Mouse (Mus musculus) B cell, adult 62 days (primary cell): ENCODE measurements around the gene Olfr237-ps1. TPM values are rescaled to one million over a fixed set of nuclear protein-coding genes. Genes with fewer than 3 reads are reported as not detected.

Experiments used
- total RNA-seq: library from RNA; stranded (reverse); gene quantifications from 4 replicates; pipeline ENCODE4 v1.2.4, GENCODE M21; 2023

Gene Olfr237-ps1
- not detected in 4 replicates for total RNA-seq

DNA sequence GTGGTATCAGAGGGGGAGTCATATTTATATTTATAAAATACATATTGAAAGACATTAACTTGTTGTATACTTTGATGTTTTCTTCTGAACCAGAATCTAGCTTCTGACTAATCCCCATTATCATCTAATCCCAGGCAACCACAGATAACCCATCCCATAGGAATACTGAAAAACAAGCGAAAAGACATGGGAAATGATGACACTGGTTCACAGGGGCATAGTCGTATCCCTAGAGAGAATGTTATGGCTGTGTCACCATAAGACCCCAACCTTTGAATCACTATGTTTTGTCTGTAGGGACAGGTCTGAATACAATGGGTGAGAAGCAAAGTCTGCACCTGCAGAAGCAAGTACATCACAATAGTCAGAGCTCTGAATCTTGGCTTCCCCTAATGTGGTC lies at the start of gene Olfr237-ps1:
Gene Olfr237-ps1, plus strand, starts transcription at position 301 of the 400 bp plus-strand sequence.

DNA sequence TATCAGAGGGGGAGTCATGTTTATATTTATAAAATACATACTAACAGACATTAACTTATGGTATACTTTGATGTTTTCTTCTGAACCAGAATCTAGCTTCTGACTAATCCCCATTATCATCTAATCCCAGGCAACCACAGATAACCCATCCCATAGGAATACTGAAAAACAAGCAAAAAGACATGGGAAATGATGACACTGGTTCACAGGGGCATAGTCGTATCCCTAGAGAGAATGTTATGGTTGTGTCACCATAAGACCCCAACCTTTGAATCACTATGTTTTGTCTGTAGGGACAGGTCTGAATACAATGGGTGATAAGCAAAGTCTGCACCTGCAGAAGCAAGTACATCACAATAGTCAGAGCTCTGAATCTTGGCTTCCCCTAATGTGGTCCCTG lies 40.3 kb upstream of the Olfr237-ps1 start, which contains the start of gene Olfr441:
Gene Olfr441, plus strand, starts transcription at position 301 of the 400 bp plus-strand sequence.

DNA sequence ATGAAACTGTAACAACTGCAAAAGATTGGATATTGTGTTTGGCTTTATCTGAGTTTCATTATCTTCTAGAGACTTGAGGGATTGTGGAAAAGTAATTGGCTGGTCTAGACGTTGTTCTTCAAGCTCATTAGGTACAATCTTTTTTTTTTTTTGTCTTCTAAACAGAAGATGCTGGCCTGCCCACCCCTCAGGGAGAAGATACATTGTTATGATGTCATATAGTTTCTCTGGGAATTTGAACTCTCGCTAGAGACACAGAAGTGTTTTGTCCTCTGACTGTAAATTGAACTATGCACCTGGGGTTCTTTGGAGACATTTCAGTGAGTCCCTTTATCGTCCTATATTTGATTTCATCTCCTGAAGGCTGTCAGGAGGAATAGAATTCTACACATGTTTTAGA lies 16.6 kb downstream of the Olfr237-ps1 start, which contains the start of gene Olfr437:
Gene Olfr437, plus strand, starts transcription at position 301 of the 400 bp plus-strand sequence.

DNA sequence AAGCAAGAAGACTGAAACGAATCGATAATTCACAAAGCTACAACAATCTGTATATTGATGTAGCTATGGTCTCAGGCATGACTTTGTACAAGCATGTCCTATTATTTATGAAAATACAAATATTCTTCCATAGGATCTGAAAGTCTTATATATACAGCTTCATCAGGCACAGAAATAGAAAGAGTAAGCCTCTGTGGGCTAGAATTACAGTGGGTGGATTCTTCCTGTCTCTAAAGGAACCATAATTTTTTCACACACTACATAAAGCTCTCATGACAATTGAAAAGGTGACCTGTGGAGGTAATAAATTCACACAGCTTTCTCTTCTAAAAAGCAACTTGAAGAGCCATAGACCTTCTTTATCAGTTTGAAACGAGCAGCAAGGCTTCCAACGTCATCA lies 25.5 kb downstream of the Olfr237-ps1 start, which contains the start of gene Olfr13:
Gene Olfr13, plus strand, starts transcription at position 301 of the 400 bp plus-strand sequence.

DNA sequence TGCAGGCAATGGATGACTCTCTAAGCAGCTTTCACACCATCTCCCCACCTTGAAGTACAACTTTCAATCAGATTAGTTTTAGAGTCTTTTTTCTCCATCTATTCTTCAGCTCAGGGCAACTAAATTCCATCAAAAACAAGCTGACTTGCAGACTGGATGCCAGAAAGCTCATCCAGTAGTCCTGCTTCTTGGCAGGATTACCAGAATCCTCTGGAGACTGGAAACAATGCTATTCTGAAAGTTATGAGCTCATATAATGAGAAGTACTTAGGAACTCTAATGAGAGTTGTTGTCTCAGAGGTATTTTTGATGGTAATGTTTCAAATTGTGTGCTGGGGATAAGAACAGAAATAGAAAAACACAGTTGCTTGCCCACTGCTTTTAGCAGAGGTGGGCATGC lies 50.4 kb downstream of the Olfr237-ps1 start, which contains the start of gene Olfr435:
Gene Olfr435, plus strand, starts transcription at position 366 of the 400 bp plus-strand sequence.

Other genes starting within 250 kb of the Olfr237-ps1 start
- not detected in 4 replicates for gene Olfr447, start 237.7 kb upstream of the Olfr237-ps1 start, total RNA-seq
- not detected in 4 replicates for gene Olfr446, start 225.2 kb upstream of the Olfr237-ps1 start, total RNA-seq
- gene Olfr444, start 197.5 kb upstream of the Olfr237-ps1 start, total RNA-seq: not detected in 4 replicates
- not detected in 4 replicates for gene Olfr441, start 40.2 kb upstream of the Olfr237-ps1 start, total RNA-seq
- gene Olfr437, start 16.7 kb downstream of the Olfr237-ps1 start, total RNA-seq: not detected in 4 replicates
- not detected in 4 replicates for gene Olfr13, start 25.6 kb downstream of the Olfr237-ps1 start, total RNA-seq
- not detected in 4 replicates for gene Olfr435, start 50.6 kb downstream of the Olfr237-ps1 start, total RNA-seq
- not detected in 4 replicates for gene Olfr434, start 66.5 kb downstream of the Olfr237-ps1 start, total RNA-seq
- gene Olfr47, start 85.0 kb downstream of the Olfr237-ps1 start, total RNA-seq: not detected in 4 replicates
- gene Arhgef5, start 119.0 kb downstream of the Olfr237-ps1 start, total RNA-seq: 0.19 to 1.0 TPM (median 0.39 TPM) in 3 of 4 replicates, not detected in the other
- 0.58 TPM in 1 of 4 replicates, not detected in the others for gene Nobox, start 163.0 kb downstream of the Olfr237-ps1 start, total RNA-seq